Comparison of ENCODE assay signal across 8 mouse cellular contexts in genomic region chr7:142663931-142664421, GRCm38 (mm10). TPM values are rescaled to one million over a fixed set of nuclear protein-coding genes. Genes with fewer than 3 reads are reported as not detected.
DNase-seq lines count a peak whose midpoint lies in the region; ATAC-seq and TF ChIP-seq lines count a peak whose summit lies in the region.

No protein-coding gene starts in this region.

- H3K4me3 ChIP-seq in E14TG2a.4 (replicated peaks; ENCODE audit: low read length), result peak overlapping the region; percentile 56
- peak overlapping the region; percentile 50 for H3K4me3 ChIP-seq in heart, embryonic 15.5 days
- peak overlapping the region; percentile 25 for H3K4me3 ChIP-seq in liver, embryonic 15.5 days (replicated peaks)

- no peak for ATAC-seq in heart, embryonic 15.5 days (replicated peaks; ENCODE audit: insufficient number of reproducible peaks, insufficient read depth, low FRiP score, low read depth)
- ATAC-seq in liver, embryonic 15.5 days (ENCODE audit: insufficient read depth), result peak; percentile 20; the same call in 1 of the 2 replicates

- peak overlapping the region; percentile 66 for H3K27ac ChIP-seq in heart, embryonic 15.5 days
- peak overlapping the region; percentile 57 for H3K27ac ChIP-seq in liver, embryonic 15.5 days (replicated peaks)

- peaks cover 33% of the 10 kb centered on the region for H3K9me3 ChIP-seq in E14TG2a.4 (ENCODE audit: low read length)
- H3K9me3 ChIP-seq in heart, embryonic 15.5 days (replicated peaks), result no peaks in the 10 kb centered on the region; the same call in 1 of the 2 replicates
- no peaks in the 10 kb centered on the region for H3K9me3 ChIP-seq in liver, embryonic 15.5 days (replicated peaks)

- H3K9ac ChIP-seq in heart, embryonic 15.5 days, result peak overlapping the region; percentile 61
- no peak overlapping the region for H3K9ac ChIP-seq in liver, embryonic 15.5 days

- peaks cover 80% of the 10 kb centered on the region for H3K27me3 ChIP-seq in E14TG2a.4 (ENCODE audit: insufficient read depth, low read length)
- peaks cover 72% of the 10 kb centered on the region for H3K27me3 ChIP-seq in heart, embryonic 15.5 days
- H3K27me3 ChIP-seq in liver, embryonic 15.5 days, result peaks cover 82% of the 10 kb centered on the region

- H3K4me2 ChIP-seq in heart, embryonic 15.5 days, result peak overlapping the region; percentile 78
- peak overlapping the region; percentile 40 for H3K4me2 ChIP-seq in liver, embryonic 15.5 days

- no peaks in the 10 kb centered on the region for H3K36me3 ChIP-seq in E14TG2a.4 (ENCODE audit: insufficient read depth, low read length)
- no peaks in the 10 kb centered on the region for H3K36me3 ChIP-seq in heart, embryonic 15.5 days
- no peaks in the 10 kb centered on the region for H3K36me3 ChIP-seq in liver, embryonic 15.5 days (replicated peaks)

- H3K4me1 ChIP-seq in E14TG2a.4 (replicated peaks; ENCODE audit: low read depth, low read length), result peaks cover 33% of the 10 kb centered on the region
- peaks cover 31% of the 10 kb centered on the region for H3K4me1 ChIP-seq in heart, embryonic 15.5 days (replicated peaks)
- H3K4me1 ChIP-seq in liver, embryonic 15.5 days (replicated peaks), result peaks cover 9% of the 10 kb centered on the region; the same call in 1 of the 2 replicates

- WGBS in heart, embryonic 15.5 days, result under 1% methylated on average over 53 of the region's 53 CpGs
- whole genome bisulfite sequencing in liver, embryonic 15.5 days (ENCODE audit: insufficient replicate concordance), result 1% methylated on average over 53 of the region's 53 CpGs

- peak; percentile 51 for DNase-seq in embryo, embryonic 9.5 days (ENCODE audit: extremely low spot score)
- no peak for DNase-seq in embryo, embryonic 11 days
- no peak for DNase-seq in frontal cortex, adult 2 months (ENCODE audit: extremely low spot score in 1 of 2, low spot score in 1 of 2)
- no peak for DNase-seq in spleen, adult 18-20 months
- DNase-seq in ovary, postnatal 10 days (ENCODE audit: low spot score), result no peak

- no peak for TF ChIP-seq CTCF in E14TG2a.4 (conservative IDR thresholded peaks at IDR 0.05; ENCODE audit: low read length)

RNA-seq across cellular contexts. Expression of gene Igf2, which starts 2.6 kb away (rescaled TPM):
- 1,178 and 1,276 TPM in 2 replicates for polyA plus RNA-seq in heart, embryonic 15.5 days (2015; fragmentation: Nextera tagmentation; extraction: Ambion mirVana)
- 619 and 685 TPM in 2 replicates for polyA plus RNA-seq in liver, embryonic 15.5 days (2015; fragmentation: Nextera tagmentation; extraction: Ambion mirVana)
- 60.6 and 81.1 TPM in 2 replicates for polyA plus RNA-seq in frontal cortex, adult 2 months (2012; rRNA removed)

RNA-seq across cellular contexts. Expression of gene Gm49394, which starts 5.8 kb away (rescaled TPM):
- polyA plus RNA-seq in heart, embryonic 15.5 days (2015; fragmentation: Nextera tagmentation; extraction: Ambion mirVana), result not detected in 2 replicates
- polyA plus RNA-seq in liver, embryonic 15.5 days (2015; fragmentation: Nextera tagmentation; extraction: Ambion mirVana), result 0.08 TPM in 1 of 2 replicates, not detected in the other
- 0.10 and 0.27 TPM in 2 replicates for polyA plus RNA-seq in frontal cortex, adult 2 months (2012; rRNA removed)
